Mouse (Mus musculus) thymus, postnatal 4 days (tissue): ENCODE measurements around the gene Pkp4.

Experiments used
- DNase-seq: peaks from one replicate; pipeline ENCODE4 v3.0.0; 2021

Gene Pkp4

DNA sequence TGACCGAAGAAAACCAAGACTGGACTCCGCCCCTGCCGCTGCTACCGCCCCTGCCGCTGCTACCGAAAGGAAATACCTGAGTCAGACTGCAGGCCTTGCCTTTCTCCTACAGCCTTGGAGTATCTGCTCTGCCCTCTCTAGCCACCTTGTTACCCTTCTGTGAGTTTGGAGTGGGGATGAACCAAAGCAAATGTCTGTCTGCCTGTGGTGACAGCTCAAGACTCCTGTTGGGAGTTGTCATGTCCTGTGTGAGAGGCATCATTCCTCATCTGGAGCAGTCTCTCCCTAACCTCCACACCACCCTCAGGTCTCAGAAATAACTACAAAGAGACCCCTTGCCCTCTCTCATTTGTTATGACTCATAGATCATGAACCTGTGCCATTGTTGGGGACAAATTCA is 122.3 kb downstream of the Pkp4 start:
- DNase-seq: no peak

DNA sequence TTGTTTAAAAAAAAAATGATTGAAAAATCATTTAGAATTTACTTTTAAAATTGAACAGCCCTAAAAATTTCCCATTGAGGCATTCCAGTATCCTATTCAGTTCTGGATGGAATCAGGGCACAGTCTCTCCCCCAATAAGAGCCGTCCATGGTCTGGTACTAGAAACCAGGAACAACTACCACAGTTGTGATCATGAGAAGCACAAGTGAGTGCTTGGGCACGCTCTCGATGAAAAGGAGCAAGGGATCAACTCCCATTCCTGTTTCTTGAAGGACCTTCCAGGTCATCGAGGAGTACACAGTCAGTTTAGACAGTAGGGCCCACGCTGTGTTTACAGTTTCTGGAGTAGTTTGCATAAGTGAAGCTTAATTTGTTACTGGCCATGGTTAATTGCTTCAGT is 123.6 kb downstream of the Pkp4 start:
- DNase-seq: no peak

DNA sequence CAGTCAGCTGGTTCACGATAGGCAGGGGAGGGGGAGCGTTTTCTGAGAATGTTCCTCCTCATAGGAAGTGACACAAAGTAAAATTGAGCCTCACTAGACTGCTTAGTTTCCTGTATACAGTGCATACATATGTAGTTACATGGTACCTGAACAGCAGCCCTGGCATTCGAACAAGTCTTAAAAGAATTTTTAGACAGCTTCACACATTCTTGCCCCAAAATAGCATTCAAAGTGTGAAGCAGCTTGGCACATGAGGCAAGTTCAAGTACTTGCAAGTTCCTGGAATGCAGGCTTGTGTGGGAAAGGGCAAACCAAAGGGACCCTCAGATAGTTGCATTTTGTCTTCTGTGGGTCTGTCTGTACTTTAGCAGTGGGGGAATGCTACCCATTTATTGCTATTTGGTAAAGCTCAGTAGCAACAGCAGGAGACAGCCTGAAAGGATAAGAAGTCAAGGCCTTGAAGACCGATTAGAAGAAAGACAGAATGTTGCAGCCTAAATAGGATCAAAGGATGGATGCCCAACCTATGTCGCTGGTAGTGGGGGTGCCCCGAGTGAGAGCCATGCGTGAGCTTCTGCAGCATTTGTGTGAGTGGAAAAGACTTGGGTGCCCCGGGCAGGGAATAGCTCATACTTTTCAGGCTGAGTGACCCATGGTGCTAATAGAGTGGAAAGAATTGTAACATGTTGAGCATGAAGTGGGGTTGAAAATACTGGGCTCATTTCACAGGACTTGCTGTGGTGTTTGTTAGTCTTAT is 124.3 kb downstream of the Pkp4 start:
- DNase-seq: no peak

DNA sequence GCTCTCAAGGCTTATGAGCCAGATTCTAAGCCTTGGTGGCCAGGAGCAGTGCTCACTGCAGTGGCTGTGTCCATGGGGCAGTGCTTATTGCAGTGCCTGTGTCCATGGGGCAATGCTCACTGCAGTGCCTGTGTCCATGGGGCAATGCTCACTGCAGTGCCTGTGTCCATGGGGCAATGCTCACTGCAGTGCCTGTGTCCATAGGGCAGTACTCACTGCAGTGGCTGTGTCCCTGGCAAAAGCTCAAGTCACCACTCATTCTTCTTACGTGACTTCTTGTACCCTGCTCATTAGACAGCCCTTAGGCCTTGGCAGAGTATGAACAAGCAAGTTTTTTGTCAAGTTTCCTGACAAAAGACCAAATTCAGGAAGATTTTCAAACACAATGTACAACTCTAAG is 124.9 kb downstream of the Pkp4 start:
- DNase-seq: no peak

DNA sequence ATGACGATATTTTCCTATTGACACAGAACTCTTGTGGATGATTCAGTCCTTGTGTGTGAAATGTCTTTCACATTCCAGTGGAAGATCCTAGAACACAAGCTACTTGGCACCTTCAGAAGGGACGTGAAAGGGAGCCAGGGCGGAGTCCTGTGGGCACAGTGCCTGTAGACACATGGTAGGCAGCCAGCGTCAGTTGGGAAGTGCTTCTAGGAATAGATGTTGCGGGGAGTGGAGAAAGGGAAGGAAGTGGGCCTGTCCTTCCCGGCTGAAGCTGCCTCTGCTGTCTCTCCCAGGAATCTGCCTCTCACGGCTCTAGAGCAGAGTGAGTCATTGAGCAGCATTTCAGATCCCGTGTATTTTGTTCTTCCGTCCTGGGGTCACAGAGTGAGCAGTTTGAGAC is 125.6 kb downstream of the Pkp4 start:
- no peak for DNase-seq

DNA sequence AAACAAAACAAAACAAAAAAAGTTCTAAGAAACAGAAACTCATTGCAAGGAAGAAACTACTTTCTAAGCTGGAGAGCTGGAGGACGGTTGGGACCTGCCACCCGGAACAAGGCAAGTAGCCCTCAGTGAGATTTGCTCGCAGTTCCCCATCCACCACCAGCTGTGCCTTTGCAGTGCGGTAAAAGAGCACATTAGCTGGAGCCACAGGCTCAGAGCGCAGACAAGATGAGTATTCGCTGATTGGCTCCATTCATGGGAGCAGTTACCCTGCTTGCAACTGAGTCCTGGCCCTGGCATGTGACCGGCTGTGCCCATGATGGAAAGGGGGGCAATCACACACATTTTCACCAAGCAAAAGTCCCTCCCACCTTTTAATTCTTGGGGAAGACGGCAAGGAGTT is 127.0 kb downstream of the Pkp4 start:
- no peak for DNase-seq

DNA sequence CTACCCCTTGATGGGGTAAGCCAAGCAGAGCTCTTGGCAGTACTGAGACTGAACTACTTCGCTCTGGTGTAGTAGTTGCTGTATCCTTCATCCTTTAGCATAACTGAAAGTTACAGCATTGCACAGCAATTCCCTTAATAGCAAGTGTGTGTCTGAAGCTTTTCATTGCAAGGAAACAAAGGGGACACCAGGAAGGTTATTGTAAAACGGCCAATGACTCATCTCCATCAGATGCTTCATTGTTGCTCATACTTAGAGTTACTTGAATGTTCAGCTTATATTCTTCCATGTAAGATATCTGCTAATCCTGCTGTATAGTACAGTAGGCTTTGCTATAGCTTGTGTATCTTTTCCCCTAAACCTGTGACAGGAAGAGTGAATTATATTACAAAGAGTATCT is 128.8 kb downstream of the Pkp4 start:
- DNase-seq: no peak

DNA sequence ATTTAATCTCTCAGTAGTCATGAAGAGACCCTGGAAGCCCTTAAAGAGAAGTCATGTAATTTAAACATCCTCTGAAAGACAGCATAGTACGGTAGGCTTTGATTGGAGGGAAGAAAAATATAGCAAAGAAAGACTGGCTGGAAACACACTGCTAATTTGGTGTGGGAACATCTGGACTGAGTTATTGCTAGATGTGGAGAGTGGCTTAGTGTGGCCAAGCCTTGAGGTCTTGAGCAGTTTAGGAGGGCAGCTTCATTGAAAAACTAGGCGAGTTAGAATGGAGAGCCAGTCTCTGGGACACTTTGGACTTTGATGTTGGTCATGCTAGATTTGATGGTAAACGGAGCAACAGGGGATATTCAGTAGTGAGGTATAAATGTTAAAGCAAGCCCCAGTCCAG is 129.7 kb downstream of the Pkp4 start:
- DNase-seq: no peak

DNA sequence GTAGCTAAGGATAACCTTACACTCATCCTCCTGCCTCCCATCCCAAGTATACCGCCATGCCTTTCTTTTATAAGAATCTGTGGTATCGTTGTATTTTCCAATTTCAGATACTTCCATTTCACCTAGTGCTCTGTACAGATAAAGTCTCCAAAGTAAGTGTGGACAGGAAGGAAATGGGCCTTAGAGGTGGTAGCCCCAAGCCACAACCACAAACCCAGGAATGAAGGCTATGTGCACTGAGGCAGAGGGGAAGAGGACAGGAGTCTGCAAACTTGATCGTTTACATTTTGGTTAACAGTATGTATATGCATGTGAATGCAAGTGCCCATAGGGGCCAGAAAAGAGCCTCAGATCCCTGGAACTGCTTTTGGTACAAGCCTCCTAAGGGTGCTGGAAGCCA is 139.2 kb downstream of the Pkp4 start:
- no peak for DNase-seq

DNA sequence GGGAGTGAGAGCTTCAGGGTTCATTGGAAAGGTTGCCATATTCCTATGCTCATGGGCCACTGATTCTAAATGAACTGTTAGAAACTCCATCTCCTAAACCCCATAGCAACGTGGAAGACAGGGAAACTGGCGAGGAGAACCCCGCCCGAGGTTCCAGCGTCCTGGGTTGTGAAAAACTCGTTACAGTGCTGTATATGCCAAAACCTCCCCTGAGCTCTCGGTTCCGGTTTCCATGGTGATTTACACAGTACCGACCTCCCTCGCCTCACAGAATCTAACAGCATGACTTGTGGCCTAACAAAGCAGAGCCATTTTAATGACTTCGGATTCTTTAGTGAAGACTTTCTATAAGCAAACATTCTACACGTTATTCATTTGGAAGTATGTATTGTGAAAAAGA is 141.0 kb downstream of the Pkp4 start:
- no peak for DNase-seq

DNA sequence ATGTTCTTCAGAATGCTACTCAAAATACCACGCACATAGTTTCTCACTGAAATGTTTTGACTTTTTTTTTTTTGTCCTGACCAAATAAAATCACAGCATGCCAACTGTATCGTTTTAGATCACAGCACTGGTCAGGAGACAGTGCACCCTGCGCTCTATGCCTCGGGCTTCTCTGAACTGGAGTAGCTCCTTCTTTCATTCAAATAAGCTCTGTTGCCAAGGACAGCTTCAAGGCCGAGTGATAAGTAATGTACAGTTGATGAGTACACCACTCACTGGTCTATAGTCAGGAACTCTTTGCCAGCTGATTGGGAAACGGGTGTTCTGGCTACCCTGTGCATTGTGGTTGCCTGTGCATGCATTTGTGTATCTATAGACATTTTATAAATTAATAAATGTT is 141.8 kb downstream of the Pkp4 start:
- no peak for DNase-seq

DNA sequence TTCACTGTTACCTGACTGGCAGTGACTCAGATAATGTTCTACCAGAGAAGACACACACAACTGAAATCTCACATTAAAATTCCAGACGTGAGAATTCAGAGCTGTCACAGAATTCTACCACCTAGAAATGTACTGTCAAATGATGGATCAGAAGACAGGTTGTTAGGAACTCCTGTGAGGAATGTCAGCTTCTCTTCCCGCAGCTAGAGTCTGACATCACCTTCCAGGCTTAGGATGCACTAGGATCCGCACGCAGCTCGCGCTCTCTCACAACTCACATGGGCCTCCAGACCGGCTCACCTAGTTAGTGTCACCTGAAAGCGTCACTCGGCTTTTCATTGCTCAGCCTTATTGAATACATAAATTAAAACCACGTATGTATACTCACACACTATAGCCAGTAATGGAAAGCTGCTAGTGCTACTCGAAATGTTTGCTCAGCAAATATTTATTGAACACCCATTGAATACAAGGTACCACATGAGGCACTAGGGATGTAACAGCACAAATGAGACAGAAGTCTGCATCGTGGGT is 142.9 kb downstream of the Pkp4 start:
- DNase-seq: no peak

DNA sequence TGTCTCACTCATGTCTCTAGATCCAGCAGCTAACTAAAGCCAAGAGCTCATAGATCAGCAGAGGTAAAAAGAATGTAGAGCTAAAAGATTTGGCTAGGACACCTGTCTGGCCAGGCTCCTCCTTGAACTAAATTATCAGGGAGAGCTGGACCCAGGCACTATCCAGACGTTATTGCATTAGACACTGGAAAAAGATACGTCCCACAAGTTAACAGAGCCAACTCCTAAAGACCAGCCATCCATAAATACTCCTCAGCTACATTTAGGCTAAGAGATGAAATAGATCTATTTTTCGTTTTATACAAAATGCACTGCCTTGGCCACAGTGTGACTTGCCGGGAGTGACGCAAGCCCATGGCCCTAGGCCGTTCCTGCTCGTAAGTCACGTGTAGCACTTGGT is 146.7 kb downstream of the Pkp4 start:
- DNase-seq: no peak

DNA sequence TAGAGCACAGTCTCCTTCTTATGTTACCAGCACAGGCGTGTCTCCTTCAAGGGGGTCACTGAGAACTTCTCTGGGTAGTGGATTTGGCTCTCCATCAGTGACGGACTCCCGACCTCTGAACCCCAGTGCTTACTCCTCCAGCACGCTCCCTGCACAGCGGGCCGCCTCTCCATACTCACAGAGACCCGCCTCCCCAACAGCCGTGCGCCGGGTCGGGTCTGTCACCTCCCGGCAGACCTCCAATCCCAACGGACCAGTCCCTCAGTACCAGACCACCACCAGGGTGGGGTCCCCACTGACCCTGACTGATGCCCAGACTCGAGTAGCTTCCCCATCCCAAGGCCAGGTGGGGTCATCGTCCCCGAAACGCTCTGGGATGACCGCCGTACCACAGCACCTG is 147.4 kb downstream of the Pkp4 start:
- no peak for DNase-seq

DNA sequence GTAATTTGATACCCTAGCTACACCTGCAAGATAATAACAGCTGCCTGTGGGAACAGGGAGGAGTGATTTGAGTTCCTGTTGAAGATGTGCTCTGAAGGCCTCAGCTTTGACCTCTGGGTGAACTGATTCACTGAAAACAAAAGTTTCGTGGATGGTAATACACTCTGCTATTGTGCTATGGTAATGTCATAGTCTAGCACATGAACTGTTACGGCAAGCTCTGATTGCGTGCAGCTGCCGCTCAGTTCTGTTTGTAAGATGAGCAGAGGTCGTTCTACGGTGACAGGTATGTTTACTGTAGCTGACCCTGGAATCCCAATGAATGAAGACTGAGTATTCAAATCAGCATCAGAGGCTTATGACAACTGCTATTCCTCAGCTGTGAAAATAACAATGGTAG is 152.6 kb downstream of the Pkp4 start:
- DNase-seq: no peak

DNA sequence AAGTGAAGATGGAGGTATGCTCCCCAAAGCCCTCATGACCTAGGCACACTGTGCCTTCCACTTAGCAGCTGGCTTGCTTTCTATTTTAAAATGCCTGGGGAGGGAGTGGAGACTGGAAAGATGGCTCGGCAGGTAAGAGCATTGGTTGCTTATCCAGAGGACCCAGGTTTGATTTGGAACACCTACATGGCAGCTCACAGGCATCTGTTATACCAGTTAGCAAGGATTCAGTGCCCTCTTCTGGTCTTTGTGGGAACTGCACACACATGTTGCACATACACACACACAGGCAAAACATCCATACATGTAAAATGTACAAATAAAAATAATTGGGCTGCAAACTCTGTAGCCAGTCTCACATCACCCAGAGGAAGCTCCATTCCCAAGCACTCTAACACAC is 158.0 kb downstream of the Pkp4 start:
- DNase-seq: no peak

DNA sequence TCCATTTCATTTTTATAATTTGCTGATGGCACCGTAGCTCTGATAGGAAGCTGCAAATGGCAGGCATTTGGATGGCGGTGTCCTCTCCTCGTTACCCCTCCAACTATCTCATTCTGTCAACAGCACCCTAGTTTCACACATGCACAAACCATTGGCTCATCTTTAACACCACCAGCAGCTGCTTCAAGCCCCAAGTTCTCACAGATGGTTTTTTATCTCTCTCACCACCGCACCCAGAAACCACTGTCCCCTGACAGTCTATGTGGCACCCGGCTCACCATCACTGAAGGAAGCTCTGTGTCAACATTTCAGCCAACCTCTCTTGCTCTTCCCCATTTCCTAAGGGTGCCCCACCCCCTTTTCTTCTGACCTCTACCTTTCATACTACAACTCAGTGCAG is 167.3 kb downstream of the Pkp4 start:
- DNase-seq: no peak

DNA sequence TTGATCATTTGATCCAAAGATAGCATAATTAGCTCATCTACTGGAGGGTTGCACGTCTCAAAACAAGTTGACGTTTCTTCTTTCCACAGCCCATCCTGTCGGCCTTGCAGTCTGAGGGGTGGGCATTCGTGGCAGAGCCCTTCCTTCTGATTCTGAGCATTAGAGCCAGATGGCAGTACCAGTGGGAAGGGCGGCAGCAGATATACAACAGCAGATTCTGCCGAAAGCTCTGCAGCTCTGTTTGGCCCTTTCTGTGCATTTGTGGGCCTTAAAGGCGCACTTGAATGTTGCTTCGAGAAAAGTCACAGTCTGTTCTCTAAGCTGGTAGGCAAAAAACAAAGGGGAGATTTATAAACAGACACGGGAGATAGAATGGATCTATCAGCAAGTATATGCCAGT is 170.4 kb downstream of the Pkp4 start:
- DNase-seq: no peak

DNA sequence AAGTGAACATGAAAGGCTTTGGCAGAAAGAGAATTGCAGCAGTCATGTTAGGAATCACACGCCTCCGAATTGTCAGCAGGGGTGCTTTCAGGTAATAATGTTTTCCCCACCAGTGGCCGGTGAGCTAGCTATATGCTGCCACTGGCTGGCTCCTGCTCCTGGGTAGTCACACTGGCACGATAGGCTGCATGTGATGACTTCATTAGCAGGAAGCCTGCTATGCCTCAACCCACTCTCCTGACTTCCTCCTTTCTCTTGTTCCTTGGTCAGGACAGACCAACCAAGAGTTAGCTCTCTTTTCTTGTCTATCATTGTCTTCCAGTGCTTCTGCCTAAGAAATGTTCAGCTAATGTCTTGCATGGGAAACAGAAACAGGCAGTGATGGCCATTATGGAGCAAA is 171.9 kb downstream of the Pkp4 start:
- no peak for DNase-seq

DNA sequence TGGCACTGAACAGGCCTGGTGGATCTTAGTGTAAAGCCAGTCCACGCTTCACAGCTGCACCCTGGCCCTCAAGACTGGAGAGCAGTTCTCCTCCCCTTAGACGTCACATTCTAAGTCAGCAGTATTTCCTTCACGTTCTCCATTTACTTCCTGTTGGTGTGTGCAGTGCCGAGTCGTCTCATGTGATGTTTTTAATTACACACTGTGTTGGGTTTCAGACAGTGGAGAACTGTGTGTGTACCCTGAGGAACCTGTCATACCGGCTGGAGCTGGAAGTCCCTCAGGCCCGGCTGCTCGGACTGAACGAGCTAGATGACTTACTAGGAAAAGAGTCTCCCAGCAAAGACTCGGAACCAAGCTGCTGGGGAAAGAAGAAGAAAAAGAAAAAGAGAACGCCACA is 177.9 kb downstream of the Pkp4 start:
- DNase-seq: no peak

DNA sequence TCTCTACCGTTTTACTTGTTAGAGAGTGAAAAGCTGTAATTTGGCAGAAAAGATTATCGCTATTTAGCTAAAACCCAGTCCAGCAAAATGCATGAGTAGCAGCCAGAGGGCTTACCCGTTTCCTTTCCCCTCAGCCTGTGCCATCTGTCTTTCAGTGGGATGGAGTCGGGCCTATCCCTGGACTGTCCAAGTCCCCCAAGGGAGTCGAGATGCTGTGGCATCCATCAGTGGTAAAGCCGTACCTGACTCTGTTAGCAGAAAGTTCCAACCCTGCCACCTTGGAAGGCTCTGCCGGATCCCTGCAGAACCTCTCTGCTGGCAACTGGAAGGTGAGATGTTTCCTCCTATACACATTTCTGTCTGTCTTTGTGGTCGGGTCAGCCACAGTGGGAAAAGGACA is 178.3 kb downstream of the Pkp4 start:
- no peak for DNase-seq

DNA sequence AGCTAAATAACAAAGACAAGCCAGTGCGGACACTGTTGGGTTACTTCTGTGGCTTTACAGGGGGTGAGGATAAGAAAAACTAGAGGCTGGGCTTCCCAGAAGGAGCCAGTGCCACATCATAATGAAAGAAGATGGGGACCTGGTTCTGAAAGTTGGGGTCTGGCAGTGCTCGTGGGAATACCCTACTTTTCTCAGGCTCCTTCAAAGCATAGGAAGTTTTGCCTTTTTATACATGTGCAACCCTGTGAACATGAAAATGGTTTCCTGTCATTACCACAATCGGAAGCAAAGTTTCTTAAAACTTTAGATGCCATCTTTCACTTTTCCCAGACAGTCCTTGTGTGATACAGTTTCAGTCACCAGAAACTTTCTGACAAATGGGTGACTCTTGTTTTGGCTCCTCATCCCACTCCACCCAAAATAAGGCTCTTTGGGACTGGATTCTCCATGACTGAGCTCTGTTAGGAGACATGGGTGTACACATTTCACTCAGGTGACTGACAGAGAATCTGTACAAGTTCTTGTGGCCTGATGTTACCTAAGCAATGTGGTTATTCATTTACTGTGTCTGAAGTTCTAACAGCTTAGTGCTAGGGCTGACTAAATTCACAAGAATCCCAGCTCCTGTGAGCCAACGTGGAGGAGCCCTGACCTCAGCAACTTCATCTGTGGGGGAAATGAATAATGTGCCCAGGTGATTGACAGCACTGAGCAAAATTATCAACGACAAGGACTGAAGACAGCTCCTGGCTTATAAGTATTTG is 179.3 kb downstream of the Pkp4 start:
- no peak for DNase-seq

DNA sequence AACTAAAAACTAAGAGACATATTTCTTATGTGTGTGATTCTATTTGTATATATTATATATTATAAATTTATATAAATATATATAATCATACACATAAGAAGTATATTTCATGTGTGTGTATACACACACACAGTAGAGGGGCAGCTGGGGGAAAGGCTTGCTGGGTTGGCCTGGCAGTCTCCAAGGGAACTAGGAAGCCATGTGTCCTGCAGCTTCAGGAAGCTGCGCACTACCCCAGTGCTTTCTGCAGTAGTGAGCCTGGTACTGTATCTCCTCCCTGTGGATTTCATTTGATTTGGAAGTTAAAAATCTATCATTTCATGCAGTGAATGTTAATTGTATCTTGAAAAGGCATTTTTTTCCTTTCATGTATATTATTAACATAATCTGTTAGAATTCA is 180.2 kb downstream of the Pkp4 start:
- DNase-seq: no peak

DNA sequence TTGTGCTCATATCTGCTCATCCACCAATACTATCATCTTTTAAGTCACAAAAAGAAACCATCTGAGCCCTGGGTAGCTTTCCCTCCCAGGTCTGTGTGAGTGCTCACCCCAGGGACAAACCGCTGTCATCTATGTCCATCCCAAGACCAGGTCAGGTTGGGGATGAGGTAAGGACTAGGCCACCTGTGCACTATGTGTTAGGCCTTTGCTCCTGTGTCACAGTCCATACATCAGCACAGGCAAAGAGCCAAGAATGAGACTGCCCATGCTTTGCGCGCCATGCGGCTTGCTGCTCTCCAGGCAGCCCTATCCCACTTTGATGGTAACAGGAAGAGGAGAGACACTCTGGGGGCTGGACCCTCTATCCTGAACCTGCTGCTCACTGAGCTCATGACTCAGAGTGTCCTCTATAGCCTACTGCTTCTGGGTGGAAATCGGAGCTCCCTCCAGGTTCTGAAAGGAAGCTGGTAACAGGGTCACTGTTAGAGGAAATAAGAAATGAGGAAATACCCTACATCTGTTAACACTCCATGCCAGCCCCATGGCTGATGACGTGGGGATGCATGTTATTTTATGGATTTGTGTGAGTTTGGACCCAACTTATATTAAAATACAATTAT is 182.1 kb downstream of the Pkp4 start:
- DNase-seq: no peak
